Mouse (Mus musculus): ENCODE measurements around the gene Tfap4. TPM values are rescaled to one million over a fixed set of nuclear protein-coding genes. Genes with fewer than 3 reads are reported as not detected.
"Not testable (repeated sequence)": the region's sequence is repeated elsewhere in the genome, so short reads cannot be mapped to it uniquely, and the experiment has no call there.

The Tfap4 gene
- polyA plus RNA-seq, 1 experiment from 2014 or later = 39.5 TPM

- Histone ChIP-seq H3K9me3 (0 out of 2 replicates have a peak, but pooled peaks cover 4% of the 10 kb centered on the region), H3K27ac (replicated peaks) (no peak overlapping the region), H3K4me3 (no peak overlapping the region), H3K36me3 (replicated peaks) (peaks cover 40% of the 10 kb centered on the region), H3K27me3 (replicated peaks; ENCODE audit: low read depth, poor library complexity, severe bottlenecking) (no peaks in the 10 kb centered on the region), H3K4me1 (peaks cover 8% of the 10 kb centered on the region; the same call in 1 of the 2 replicates)
- DNase-seq (ENCODE audit: low spot score) = no peak
- 83% methylated on average over 3 of the region's 3 CpGs for WGBS
Observed at GRCm38 (mm10) chr16:4543266-4543665, 16.4 kb downstream of the Tfap4 start.

GRCm38 (mm10) chr16:4542236-4542774 is 17.3 kb downstream of the Tfap4 start:
- Histone ChIP-seq H3K27ac (replicated peaks) (peak overlapping the region; percentile 80; the same call in 1 of the 2 replicates), H3K4me3 (peak overlapping the region; percentile 62), H3K36me3 (replicated peaks) (peaks cover 31% of the 10 kb centered on the region), H3K9me3 (0 out of 2 replicates have a peak, but pooled peaks cover 4% of the 10 kb centered on the region), H3K27me3 (replicated peaks; ENCODE audit: low read depth, poor library complexity, severe bottlenecking) (no peaks in the 10 kb centered on the region), H3K4me1 (peaks cover 10% of the 10 kb centered on the region; the same call in 1 of the 2 replicates)
- WGBS = 46% methylated on average over 7 of the region's 7 CpGs
- no peak for DNase-seq (ENCODE audit: low spot score)

- Histone ChIP-seq H3K27me3 (replicated peaks; ENCODE audit: low read depth, poor library complexity, severe bottlenecking) (no peaks in the 10 kb centered on the region), H3K9me3 (0 out of 2 replicates have a peak, but pooled peaks cover 4% of the 10 kb centered on the region), H3K27ac (replicated peaks) (peak within 1 kb of the TSS; percentile 80), H3K4me3 (peak within 1 kb of the TSS; percentile 62), H3K4me1 (peaks cover 10% of the 10 kb centered on the region; the same call in 1 of the 2 replicates), H3K36me3 (replicated peaks) (peaks cover 24% of the 10 kb centered on the region)
- WGBS = under 1% methylated on average over 43 of the region's 43 CpGs
- DNase-seq (ENCODE audit: low spot score) = peak; percentile 99
Observed at GRCm38 (mm10) chr16:4541501-4542198, 18.0 kb downstream of the Tfap4 start, which contains the start of gene Srl. Gene Srl, minus strand, starts transcription at chr16:4541816.

- Histone ChIP-seq H3K9me3 (0 out of 2 replicates have a peak, but pooled peaks cover 4% of the 10 kb centered on the region), H3K36me3 (replicated peaks) (peaks cover 18% of the 10 kb centered on the region), H3K27ac (replicated peaks) (peak overlapping the region; percentile 80), H3K4me3 (peak overlapping the region; percentile 62), H3K27me3 (replicated peaks; ENCODE audit: low read depth, poor library complexity, severe bottlenecking) (no peaks in the 10 kb centered on the region), H3K4me1 (peaks cover 10% of the 10 kb centered on the region; the same call in 1 of the 2 replicates)
- WGBS = 61% methylated on average over 4 of the region's 4 CpGs
- no peak for DNase-seq (ENCODE audit: low spot score)
Observed at GRCm38 (mm10) chr16:4541033-4541432, 18.6 kb downstream of the Tfap4 start.

GRCm38 (mm10) chr16:4540064-4540775 is 19.4 kb downstream of the Tfap4 start:
- WGBS = 91% methylated on average over 12 of the region's 12 CpGs
- Histone ChIP-seq H3K4me3 (no peak overlapping the region), H3K4me1 (peaks cover 10% of the 10 kb centered on the region; the same call in 1 of the 2 replicates), H3K9me3 (0 out of 2 replicates have a peak, but pooled peaks cover 4% of the 10 kb centered on the region), H3K27me3 (replicated peaks; ENCODE audit: low read depth, poor library complexity, severe bottlenecking) (no peaks in the 10 kb centered on the region), H3K27ac (replicated peaks) (no peak overlapping the region), H3K36me3 (replicated peaks) (peaks cover 10% of the 10 kb centered on the region)
- DNase-seq (ENCODE audit: low spot score) = no peak

GRCm38 (mm10) chr16:4539521-4539920 is 20.1 kb downstream of the Tfap4 start:
- Histone ChIP-seq H3K4me1 (peaks cover 10% of the 10 kb centered on the region; the same call in 1 of the 2 replicates), H3K9me3 (0 out of 2 replicates have a peak, but pooled peaks cover 4% of the 10 kb centered on the region), H3K36me3 (replicated peaks) (peaks cover 6% of the 10 kb centered on the region), H3K27ac (replicated peaks) (no peak overlapping the region), H3K4me3 (no peak overlapping the region), H3K27me3 (replicated peaks; ENCODE audit: low read depth, poor library complexity, severe bottlenecking) (no peaks in the 10 kb centered on the region)
- DNase-seq (ENCODE audit: low spot score) = no peak
- 87% methylated on average over 4 of the region's 4 CpGs for WGBS

GRCm38 (mm10) chr16:4537616-4538358 is 21.9 kb downstream of the Tfap4 start:
- 64% methylated on average over 3 of the region's 3 CpGs for WGBS
- H3K9me3 ChIP-seq = 0 out of 2 replicates have a peak, but pooled peaks cover 4% of the 10 kb centered on the region
- H3K4me3 ChIP-seq = no peak overlapping the region
- DNase-seq (ENCODE audit: low spot score) = no peak
- peaks cover 10% of the 10 kb centered on the region; the same call in 1 of the 2 replicates for H3K4me1 ChIP-seq
- 0 out of 2 replicates have a peak, but pooled peaks cover 2% of the 10 kb centered on the region for H3K36me3 ChIP-seq (replicated peaks)
- no peaks in the 10 kb centered on the region for H3K27me3 ChIP-seq (replicated peaks; ENCODE audit: low read depth, poor library complexity, severe bottlenecking)
- H3K27ac ChIP-seq (replicated peaks) = no peak overlapping the region

GRCm38 (mm10) chr16:4527373-4527772 is 32.3 kb downstream of the Tfap4 start:
- not testable (repeated sequence) for H3K4me3 ChIP-seq; H3K36me3 ChIP-seq (replicated peaks); H3K27me3 ChIP-seq (replicated peaks; ENCODE audit: low read depth, poor library complexity, severe bottlenecking); H3K27ac ChIP-seq (replicated peaks); DNase-seq (ENCODE audit: low spot score)
- peaks cover 12% of the 10 kb centered on the region; the same call in 1 of the 2 replicates for H3K9me3 ChIP-seq
- 95% methylated on average over 12 of the region's 12 CpGs for WGBS
- H3K4me1 ChIP-seq = peaks cover 15% of the 10 kb centered on the region

GRCm38 (mm10) chr16:4523313-4524004 is 36.2 kb downstream of the Tfap4 start:
- H3K27ac ChIP-seq (replicated peaks) = no peak overlapping the region
- 62% methylated on average over 7 of the region's 7 CpGs for WGBS
- H3K27me3 ChIP-seq (replicated peaks; ENCODE audit: low read depth, poor library complexity, severe bottlenecking) = no peaks in the 10 kb centered on the region
- peaks cover 30% of the 10 kb centered on the region for H3K4me1 ChIP-seq
- peaks cover 12% of the 10 kb centered on the region; the same call in 1 of the 2 replicates for H3K9me3 ChIP-seq
- H3K4me3 ChIP-seq = no peak overlapping the region
- H3K36me3 ChIP-seq (replicated peaks) = peaks cover 7% of the 10 kb centered on the region
- no peak for DNase-seq (ENCODE audit: low spot score)

GRCm38 (mm10) chr16:4522879-4523278 is 36.8 kb downstream of the Tfap4 start:
- WGBS = 64% methylated on average over 8 of the region's 8 CpGs
- peaks cover 30% of the 10 kb centered on the region for H3K4me1 ChIP-seq
- H3K4me3 ChIP-seq = no peak overlapping the region
- peaks cover 1% of the 10 kb centered on the region for H3K36me3 ChIP-seq (replicated peaks)
- H3K27ac ChIP-seq (replicated peaks) = 0 out of 2 replicates have a peak overlapping the region, but pooled peaks have one; percentile 10
- peaks cover 7% of the 10 kb centered on the region; the same call in 1 of the 2 replicates for H3K9me3 ChIP-seq
- DNase-seq (ENCODE audit: low spot score) = no peak
- no peaks in the 10 kb centered on the region for H3K27me3 ChIP-seq (replicated peaks; ENCODE audit: low read depth, poor library complexity, severe bottlenecking)

- no peak overlapping the region for H3K27ac ChIP-seq (replicated peaks)
- no peaks in the 10 kb centered on the region for H3K27me3 ChIP-seq (replicated peaks; ENCODE audit: low read depth, poor library complexity, severe bottlenecking)
- DNase-seq (ENCODE audit: low spot score) = peak; percentile 24
- no peak overlapping the region for H3K4me3 ChIP-seq
- WGBS = 65% methylated on average over 5 of the region's 5 CpGs
- peaks cover 30% of the 10 kb centered on the region for H3K4me1 ChIP-seq
- peaks cover under 1% of the 10 kb centered on the region; the same call in 1 of the 2 replicates for H3K9me3 ChIP-seq
- H3K36me3 ChIP-seq (replicated peaks) = no peaks in the 10 kb centered on the region
Observed at GRCm38 (mm10) chr16:4521735-4522530, 37.7 kb downstream of the Tfap4 start.
